ENCODE assay signal across 30 mouse cellular contexts in genomic region chr1:61040401-61040800, GRCm38 (mm10).
A peak's percentile ranks its signal among the peaks of the same experiment; 100 is the strongest.
DNase-seq lines count a peak whose midpoint lies in the region; ATAC-seq lines count a peak whose summit lies in the region.
"Had no signal": no experiment of that assay in that cellular context is flagged by ENCODE, and none has a peak within 500 bp of the region (broad histone marks: within the 10 kb centered on the region; RNA-seq: fewer than 3 reads in every experiment).

No protein-coding gene starts in this region.

- 62% methylated on average over 4 of the region's 4 CpGs for WGBS in kidney, embryonic 15.5 days
- 91% methylated on average over 4 of the region's 4 CpGs for WGBS in intestine, embryonic 15.5 days

- H3K27ac ChIP-seq in kidney, embryonic 15.5 days, result no peak overlapping the region
- H3K27ac ChIP-seq in intestine, embryonic 15.5 days, result no peak overlapping the region
- H3K27ac ChIP-seq: embryonic facial prominence, embryonic 13.5 days; embryonic facial prominence, embryonic 15.5 days; forebrain, embryonic 10.5 days; forebrain, embryonic 12.5 days had no signal

- no peaks in the 10 kb centered on the region for H3K4me1 ChIP-seq in kidney, embryonic 15.5 days
- no peaks in the 10 kb centered on the region for H3K4me1 ChIP-seq in intestine, embryonic 15.5 days (replicated peaks)
- H3K4me1 ChIP-seq: embryonic facial prominence, embryonic 13.5 days; embryonic facial prominence, embryonic 15.5 days; forebrain, embryonic 10.5 days; forebrain, embryonic 12.5 days had no signal

- no peaks in the 10 kb centered on the region for H3K9me3 ChIP-seq in kidney, embryonic 15.5 days (replicated peaks)
- H3K9me3 ChIP-seq in intestine, embryonic 15.5 days, result no peaks in the 10 kb centered on the region
- H3K9me3 ChIP-seq: embryonic facial prominence, embryonic 13.5 days; embryonic facial prominence, embryonic 15.5 days; forebrain, embryonic 10.5 days; forebrain, embryonic 12.5 days; G1E had no signal

- H3K9ac ChIP-seq in kidney, embryonic 15.5 days, result no peak overlapping the region
- no peak overlapping the region for H3K9ac ChIP-seq in intestine, embryonic 15.5 days
- H3K9ac ChIP-seq: embryonic facial prominence, embryonic 13.5 days; embryonic facial prominence, embryonic 15.5 days; forebrain, embryonic 12.5 days had no signal

- no peak overlapping the region for H3K4me3 ChIP-seq in kidney, embryonic 15.5 days (replicated peaks)
- no peak overlapping the region for H3K4me3 ChIP-seq in intestine, embryonic 15.5 days (replicated peaks)
- H3K4me3 ChIP-seq: embryonic facial prominence, embryonic 13.5 days; embryonic facial prominence, embryonic 15.5 days; erythroblast, embryonic 14.5 days; forebrain, embryonic 10.5 days; forebrain, embryonic 12.5 days had no signal

- DNase-seq in frontal cortex, postnatal 10 days (ENCODE audit: low spot score in 2 of 2), result no peak
- no peak for DNase-seq in kidney, adult 18-20 months
- DNase-seq in left cerebral cortex, adult 11 months (ENCODE audit: low spot score), result peak; percentile 7
- no peak for DNase-seq in left cerebral cortex, adult 18-20 months (ENCODE audit: low spot score in 2 of 2)
- peak; percentile 63 for DNase-seq in brain, adult 2 months (ENCODE audit: low read depth, low spot score)
- DNase-seq: adrenal gland, adult 8-10 months; adrenal gland, postnatal 14 days; adrenal gland, postnatal 36 days; B cell, adult 2 months; cerebellum, adult 11 months; cerebellum, adult 18-20 months; cerebellum, adult 8-10 months; cerebellum, adult 9-11 months; cerebellum, postnatal 14 days; cerebellum, postnatal 36 days; embryo, embryonic 11 days had no signal

- no peaks in the 10 kb centered on the region for H3K36me3 ChIP-seq in kidney, embryonic 15.5 days
- H3K36me3 ChIP-seq in intestine, embryonic 15.5 days, result no peaks in the 10 kb centered on the region
- H3K36me3 ChIP-seq: embryonic facial prominence, embryonic 13.5 days; embryonic facial prominence, embryonic 15.5 days; forebrain, embryonic 10.5 days; forebrain, embryonic 12.5 days; G1E had no signal

- H3K4me2 ChIP-seq in kidney, embryonic 15.5 days, result no peak overlapping the region
- no peak overlapping the region for H3K4me2 ChIP-seq in intestine, embryonic 15.5 days (replicated peaks)
- H3K4me2 ChIP-seq: embryonic facial prominence, embryonic 13.5 days; embryonic facial prominence, embryonic 15.5 days; forebrain, embryonic 12.5 days had no signal

- H3K27me3 ChIP-seq in kidney, embryonic 15.5 days, result no peaks in the 10 kb centered on the region
- H3K27me3 ChIP-seq in intestine, embryonic 15.5 days (replicated peaks), result no peaks in the 10 kb centered on the region
- H3K27me3 ChIP-seq: CH12.LX; embryonic facial prominence, embryonic 13.5 days; embryonic facial prominence, embryonic 15.5 days; forebrain, embryonic 12.5 days; Patski had no signal

- ATAC-seq in frontal cortex, adult (ENCODE audit: low TSS enrichment), result peak; percentile 47
- ATAC-seq in kidney, embryonic 15.5 days (replicated peaks; ENCODE audit: low FRiP score), result peak; percentile 58
- no peak for ATAC-seq in intestine, embryonic 15.5 days
- ATAC-seq: activated CD4-positive, CD25-positive, alpha-beta regulatory T cell, adult 4 months; CD4-positive, CD25-positive, alpha-beta regulatory T cell, adult 4 months; forebrain, embryonic 14.5 days; Patski had no signal

Comparison
In these comparisons a context has a peak if more than half of its experiments do, and no peak if none do; other contexts are left out.
1. DNase-seq: peak in left cerebral cortex, adult 11 months (single experiment) and brain, adult 2 months (single experiment); none in frontal cortex, postnatal 10 days (0 of 2), kidney, adult 18-20 months (single experiment) and left cerebral cortex, adult 18-20 months (0 of 2).